Mouse (Mus musculus): ENCODE results near the gene Serpinb8. TPM values are rescaled to one million over a fixed set of nuclear protein-coding genes. Genes with fewer than 3 reads are reported as not detected.

Gene Serpinb8
- polyA plus RNA-seq, 1 experiment from 2014 or later: 24.3 TPM

DNA sequence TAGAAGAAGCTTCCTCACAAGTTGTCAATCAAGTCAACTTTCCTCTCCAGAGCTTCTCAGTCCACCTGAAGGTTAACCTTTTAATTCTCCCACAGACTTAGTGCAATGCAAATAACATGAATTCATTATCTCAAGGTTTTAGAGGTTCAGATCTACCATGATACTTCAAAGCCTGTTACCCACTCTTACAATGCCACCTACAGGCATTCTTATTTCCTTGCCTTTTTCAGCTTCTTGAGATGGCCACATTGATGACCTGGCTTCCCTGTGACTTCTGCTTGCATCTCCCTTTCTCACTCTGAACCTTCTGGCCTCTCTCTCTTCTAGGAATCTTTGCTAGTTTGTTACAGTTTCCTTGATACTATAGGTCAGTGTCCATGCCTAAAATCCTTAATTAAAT lies 7.1 kb downstream of the Serpinb8 start:
- Histone ChIP-seq H3K36me3 (ENCODE audit: inconsistent target) (peaks cover 21% of the 10 kb centered on the region), H3K79me2 (ENCODE audit: inconsistent target) (peaks cover 49% of the 10 kb centered on the region), H3K4me3 (ENCODE audit: inconsistent target) (no peak overlapping the region), H3K27ac (no peak overlapping the region)

DNA sequence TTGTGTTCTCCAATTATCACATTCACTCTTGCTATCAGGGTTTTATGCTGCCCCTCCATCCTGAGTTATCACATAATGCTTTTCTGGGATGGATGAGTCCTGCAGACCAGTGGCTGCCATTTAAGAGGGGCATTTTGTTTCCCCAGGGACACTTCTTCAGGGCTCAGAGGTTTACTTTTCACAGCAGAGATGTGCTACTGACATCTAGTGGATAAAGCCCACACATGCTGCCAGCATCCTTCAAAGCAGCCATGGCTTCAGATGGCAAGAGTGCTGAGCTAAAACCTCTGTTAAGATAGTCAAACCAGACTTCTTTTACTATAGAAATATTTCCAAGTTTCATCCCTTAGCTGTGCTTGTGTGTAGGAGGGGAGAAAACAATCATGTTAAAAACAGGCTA lies 8.7 kb downstream of the Serpinb8 start:
- Histone ChIP-seq H3K36me3 (ENCODE audit: inconsistent target) (peaks cover 30% of the 10 kb centered on the region), H3K27ac (no peak overlapping the region), H3K79me2 (ENCODE audit: inconsistent target) (peaks cover 33% of the 10 kb centered on the region), H3K4me3 (ENCODE audit: inconsistent target) (no peak overlapping the region)

DNA sequence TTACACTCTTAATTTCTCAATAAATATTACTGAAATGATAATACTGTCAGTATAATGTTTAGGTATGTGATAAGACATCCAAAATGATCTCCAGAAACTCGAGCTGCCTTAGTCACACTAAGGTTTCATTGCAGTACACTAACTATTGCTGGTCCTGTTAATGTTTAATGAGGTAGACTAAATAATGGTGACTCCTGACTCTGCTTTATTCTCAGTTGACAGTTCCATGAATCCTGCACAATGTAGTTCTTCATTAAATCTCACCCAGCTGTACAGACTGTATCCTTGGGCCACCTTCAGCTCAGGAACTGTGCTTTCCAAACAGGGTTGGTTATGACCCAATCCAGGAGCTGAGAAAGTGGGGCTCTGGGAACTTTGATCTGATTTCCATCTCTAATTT lies 19.1 kb downstream of the Serpinb8 start:
- Histone ChIP-seq H3K27ac (no peak overlapping the region), H3K36me3 (ENCODE audit: inconsistent target) (peaks cover 21% of the 10 kb centered on the region), H3K79me2 (ENCODE audit: inconsistent target) (no peaks in the 10 kb centered on the region), H3K4me3 (ENCODE audit: inconsistent target) (no peak overlapping the region)
- 60% methylated on average over 1 of the region's 1 CpGs for WGBS (ENCODE audit: missing documents)

DNA sequence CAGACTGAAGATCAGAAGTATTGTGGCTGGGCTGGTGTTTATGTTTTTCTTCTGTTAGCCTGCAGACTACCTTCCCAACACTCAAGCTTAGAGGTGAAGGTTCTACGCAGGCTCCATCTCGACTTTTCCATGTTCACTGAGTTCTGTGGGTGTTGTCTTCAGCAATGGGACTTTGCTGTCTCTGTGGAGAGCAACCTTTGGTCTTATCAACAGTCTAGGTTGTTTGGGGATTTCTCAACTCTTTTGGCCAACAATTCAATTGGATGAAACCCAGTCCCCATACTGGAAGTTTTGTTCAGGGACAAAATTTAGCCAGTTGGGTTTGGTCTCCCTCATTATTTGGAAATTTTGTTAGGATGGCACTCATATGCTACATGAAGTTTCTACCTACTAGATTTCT lies 24.3 kb downstream of the Serpinb8 start:
- no peak overlapping the region for H3K27ac ChIP-seq
- no peak overlapping the region for H3K4me3 ChIP-seq (ENCODE audit: inconsistent target)
- H3K79me2 ChIP-seq (ENCODE audit: inconsistent target): no peaks in the 10 kb centered on the region
- no peaks in the 10 kb centered on the region for H3K36me3 ChIP-seq (ENCODE audit: inconsistent target)
- 71% methylated on average over 2 of the region's 2 CpGs for WGBS (ENCODE audit: missing documents)

DNA sequence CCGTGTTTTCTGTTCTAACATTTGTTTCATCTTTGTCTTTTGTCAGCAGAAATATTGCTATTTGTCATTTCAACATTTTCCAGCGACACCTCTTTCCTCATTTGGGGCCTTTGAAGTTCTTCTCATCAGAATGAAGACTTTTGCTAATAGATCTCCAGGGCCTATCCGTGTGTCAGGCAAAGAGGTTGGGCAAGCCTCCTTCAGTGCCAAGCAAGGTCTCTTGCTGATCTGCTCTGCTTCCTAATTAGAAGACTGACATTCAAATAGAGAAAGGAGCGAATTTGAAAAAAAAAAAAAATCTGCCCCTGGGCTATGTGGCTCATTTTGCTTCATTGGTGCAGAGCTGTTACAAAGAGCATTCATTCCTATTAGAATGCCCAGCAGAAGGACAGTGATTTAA lies 32.2 kb downstream of the Serpinb8 start:
- no peaks in the 10 kb centered on the region for H3K36me3 ChIP-seq (ENCODE audit: inconsistent target)
- no peak overlapping the region for H3K4me3 ChIP-seq (ENCODE audit: inconsistent target)
- 85% methylated on average over 4 of the region's 4 CpGs for WGBS (ENCODE audit: missing documents)
- no peak overlapping the region for H3K27ac ChIP-seq
- H3K79me2 ChIP-seq (ENCODE audit: inconsistent target): no peaks in the 10 kb centered on the region

DNA sequence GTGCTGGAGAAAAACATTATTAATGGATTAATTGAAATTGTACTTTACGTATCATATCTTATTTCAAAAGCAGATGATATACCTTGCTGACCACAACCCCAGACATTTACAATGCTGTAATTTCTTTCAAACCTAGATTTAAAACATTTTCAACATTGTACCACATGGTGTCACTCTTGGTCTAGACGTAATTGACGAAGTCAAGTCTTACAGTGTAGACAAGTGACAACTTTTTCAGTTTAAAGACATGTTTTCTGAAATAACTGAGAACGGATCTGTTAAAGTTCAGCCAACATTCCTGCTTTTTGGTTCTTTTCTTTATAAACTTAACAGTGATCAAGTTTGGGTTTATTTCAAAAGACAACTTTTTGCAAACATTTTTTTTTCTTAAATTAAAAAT lies 46.1 kb downstream of the Serpinb8 start:
- Histone ChIP-seq H3K27ac (no peak overlapping the region), H3K4me3 (ENCODE audit: inconsistent target) (no peak overlapping the region), H3K36me3 (ENCODE audit: inconsistent target) (no peaks in the 10 kb centered on the region), H3K79me2 (ENCODE audit: inconsistent target) (no peaks in the 10 kb centered on the region)
- WGBS (ENCODE audit: missing documents): 42% methylated on average over 4 of the region's 4 CpGs

DNA sequence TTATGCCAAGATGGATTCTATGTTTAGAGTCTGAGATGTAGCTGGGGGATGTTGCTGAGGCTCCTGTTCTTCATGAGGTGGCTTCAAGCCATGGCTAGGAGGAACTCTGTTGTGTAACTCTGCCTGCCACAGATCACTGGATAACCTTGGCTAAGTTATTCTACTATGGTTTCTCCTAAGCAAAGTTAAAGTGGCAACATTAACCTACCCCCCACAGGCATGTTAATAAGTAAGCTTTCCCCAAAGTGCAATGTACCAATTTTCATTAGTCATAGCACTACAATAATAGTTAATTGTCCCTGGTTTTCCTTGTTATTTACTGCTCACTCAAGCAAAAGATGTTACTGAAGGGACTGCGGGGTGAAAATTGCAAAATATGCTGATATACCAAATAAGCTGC lies 48.2 kb downstream of the Serpinb8 start:
- 88% methylated on average over 1 of the region's 1 CpGs for WGBS (ENCODE audit: missing documents)
- Histone ChIP-seq H3K36me3 (ENCODE audit: inconsistent target) (no peaks in the 10 kb centered on the region), H3K4me3 (ENCODE audit: inconsistent target) (no peak overlapping the region), H3K79me2 (ENCODE audit: inconsistent target) (no peaks in the 10 kb centered on the region), H3K27ac (no peak overlapping the region)

DNA sequence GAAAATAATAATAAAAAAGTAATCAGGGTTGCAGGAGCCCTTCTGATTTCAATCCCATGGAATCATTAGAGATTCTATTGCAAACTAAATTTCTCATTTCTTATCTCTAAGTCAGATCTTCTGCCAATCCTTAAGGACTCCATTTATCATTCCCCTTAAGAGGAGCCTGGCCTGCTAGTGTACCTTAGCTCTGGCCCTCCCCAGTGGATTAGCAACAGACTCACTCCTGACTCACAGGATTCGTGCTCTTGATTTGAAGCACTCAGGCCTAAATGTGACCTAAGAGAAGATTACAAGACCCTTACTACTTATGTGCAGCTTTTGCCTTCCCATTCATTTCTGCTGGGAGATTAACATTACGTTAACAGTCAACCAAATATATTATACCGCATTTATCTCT lies 48.7 kb downstream of the Serpinb8 start:
- Histone ChIP-seq H3K79me2 (ENCODE audit: inconsistent target) (no peaks in the 10 kb centered on the region), H3K36me3 (ENCODE audit: inconsistent target) (no peaks in the 10 kb centered on the region), H3K27ac (no peak overlapping the region), H3K4me3 (ENCODE audit: inconsistent target) (no peak overlapping the region)
- WGBS (ENCODE audit: missing documents): 93% methylated on average over 3 of the region's 3 CpGs

DNA sequence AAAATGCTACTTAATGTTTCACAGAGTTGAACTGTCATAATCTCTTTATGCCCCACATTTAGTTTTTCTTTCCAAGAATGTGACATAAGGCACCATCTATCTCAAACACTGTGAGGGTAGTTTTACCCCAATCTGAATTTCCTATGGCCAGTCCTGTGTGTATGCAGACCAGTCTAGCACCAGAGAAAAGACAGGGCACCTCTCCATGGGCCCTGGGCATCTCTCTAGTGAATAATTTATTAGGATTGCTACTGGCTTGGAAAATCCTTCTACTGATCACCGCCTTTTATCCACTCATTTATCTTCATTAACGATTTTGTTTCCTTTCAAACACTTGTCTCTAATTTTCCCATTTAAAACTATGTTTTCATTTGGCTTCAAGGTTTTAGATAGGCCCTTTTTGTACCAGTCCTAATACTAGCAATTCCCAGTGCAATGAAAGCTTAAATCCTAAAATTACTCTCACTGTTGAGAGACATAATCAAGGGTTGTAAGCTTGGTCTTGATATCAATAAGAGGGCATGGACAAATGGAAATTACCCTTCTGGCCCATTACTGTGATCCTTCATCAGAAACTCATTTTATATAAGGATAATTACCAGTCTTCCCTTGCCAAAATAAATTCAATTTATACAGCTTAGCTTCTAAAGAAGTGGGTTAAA lies 52.8 kb downstream of the Serpinb8 start:
- Histone ChIP-seq H3K4me3 (ENCODE audit: inconsistent target) (no peak overlapping the region), H3K79me2 (ENCODE audit: inconsistent target) (no peaks in the 10 kb centered on the region), H3K27ac (no peak overlapping the region), H3K36me3 (ENCODE audit: inconsistent target) (no peaks in the 10 kb centered on the region)
- 78% methylated on average over 2 of the region's 2 CpGs for WGBS (ENCODE audit: missing documents)

DNA sequence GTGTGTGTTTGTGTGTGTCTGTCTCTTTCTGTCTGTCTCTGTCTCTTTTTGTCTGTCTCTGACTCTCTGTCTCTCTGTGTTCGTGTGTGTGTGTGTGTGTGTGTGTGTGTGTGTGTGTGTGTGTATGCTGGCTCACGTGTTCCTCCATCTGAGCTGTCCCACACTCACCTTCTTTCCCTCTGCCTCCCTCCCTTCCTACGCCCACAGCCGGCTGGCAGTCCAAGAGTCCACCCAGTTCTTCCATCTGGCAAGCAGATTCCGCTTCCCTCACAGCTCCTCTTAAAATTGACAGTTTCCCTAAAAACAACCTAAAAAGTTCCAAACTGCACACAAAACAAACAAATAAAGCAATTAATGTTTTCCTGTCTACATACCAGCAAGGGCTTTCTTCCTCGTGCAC lies 55.3 kb downstream of the Serpinb8 start:
- Histone ChIP-seq H3K36me3 (ENCODE audit: inconsistent target) (no peaks in the 10 kb centered on the region), H3K79me2 (ENCODE audit: inconsistent target) (no peaks in the 10 kb centered on the region), H3K27ac (no peak overlapping the region), H3K4me3 (ENCODE audit: inconsistent target) (no peak overlapping the region)
- 72% methylated on average over 2 of the region's 6 CpGs for WGBS (ENCODE audit: missing documents)

DNA sequence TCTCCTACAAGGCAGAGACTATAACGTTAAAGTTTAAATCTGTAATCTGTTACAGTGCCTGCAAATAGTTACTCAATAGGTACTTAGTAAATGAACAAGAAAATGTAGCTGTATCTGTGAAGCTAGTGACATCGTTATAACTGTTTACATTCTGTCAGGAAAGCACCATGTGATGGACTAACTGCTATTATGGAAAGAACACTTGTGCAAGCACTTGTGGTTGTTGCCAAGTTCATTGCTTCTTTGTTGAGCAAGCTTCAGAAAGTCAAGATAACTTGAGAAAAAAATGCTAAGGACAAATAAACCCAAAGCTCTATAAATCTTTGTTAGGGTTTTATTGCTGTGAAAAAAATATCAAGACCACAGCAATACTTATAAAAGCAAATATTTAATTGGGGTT lies 67.9 kb downstream of the Serpinb8 start:
- H3K4me3 ChIP-seq (ENCODE audit: inconsistent target): no peak overlapping the region
- no peak overlapping the region for H3K27ac ChIP-seq
- no peaks in the 10 kb centered on the region for H3K36me3 ChIP-seq (ENCODE audit: inconsistent target)
- 86% methylated on average over 2 of the region's 2 CpGs for WGBS (ENCODE audit: missing documents)
- H3K79me2 ChIP-seq (ENCODE audit: inconsistent target): no peaks in the 10 kb centered on the region

Other genes starting within 250 kb of the Serpinb8 start
- gene Serpinb11, start 228.8 kb upstream of the Serpinb8 start, polyA plus RNA-seq (2018): not detected in 3 replicates
- not detected in 3 replicates for gene Serpinb7, start 190.4 kb upstream of the Serpinb8 start, polyA plus RNA-seq (2018)
- gene Serpinb2, start 78.6 kb upstream of the Serpinb8 start, polyA plus RNA-seq (2018): 0.36 to 0.87 TPM in 2 of 3 replicates, not detected in the other